Mouse (Mus musculus) c-Kit-positive CD71-positive TER-119-positive erythroid progenitor cells, embryonic 14.5 days (primary cell): ENCODE results near the gene Tpi1.

ENCODE experiments used
- DNase-seq: peaks from one replicate; pipeline ENCODE4 v3.0.0-alpha.2; 2013; ENCODE audit warnings: low spot score

Gene Tpi1

GRCm38 (mm10) chr6:124770511-124770910 lies 43.6 kb downstream of the Tpi1 start:
- DNase-seq, result no peak

- no peak for DNase-seq
Observed at GRCm38 (mm10) chr6:124770013-124770412, 44.1 kb downstream of the Tpi1 start.

GRCm38 (mm10) chr6:124769101-124769765 lies 44.9 kb downstream of the Tpi1 start, which contains the start of gene Eno2:
TSS of gene Eno2 (minus strand) at chr6:124769673.
- DNase-seq, result no peak

- DNase-seq, result no peak
Observed at GRCm38 (mm10) chr6:124768704-124769044, 45.4 kb downstream of the Tpi1 start.

- DNase-seq, result no peak
Observed at GRCm38 (mm10) chr6:124767920-124768703, 46.0 kb downstream of the Tpi1 start.

- DNase-seq, result no peak
Observed at GRCm38 (mm10) chr6:124767536-124767919, 46.6 kb downstream of the Tpi1 start.

- no peak for DNase-seq
Observed at GRCm38 (mm10) chr6:124765951-124766350, 48.1 kb downstream of the Tpi1 start.
